Mouse (Mus musculus): Measurements from ENCODE around the gene Elmo3. TPM values are rescaled to one million over a fixed set of nuclear protein-coding genes. Genes with fewer than 3 reads are reported as not detected.

Gene Elmo3
- 1 to 10 TPM; 6.6 to 7.4 TPM for polyA plus RNA-seq (2017; shearing (Covaris generic))

DNA sequence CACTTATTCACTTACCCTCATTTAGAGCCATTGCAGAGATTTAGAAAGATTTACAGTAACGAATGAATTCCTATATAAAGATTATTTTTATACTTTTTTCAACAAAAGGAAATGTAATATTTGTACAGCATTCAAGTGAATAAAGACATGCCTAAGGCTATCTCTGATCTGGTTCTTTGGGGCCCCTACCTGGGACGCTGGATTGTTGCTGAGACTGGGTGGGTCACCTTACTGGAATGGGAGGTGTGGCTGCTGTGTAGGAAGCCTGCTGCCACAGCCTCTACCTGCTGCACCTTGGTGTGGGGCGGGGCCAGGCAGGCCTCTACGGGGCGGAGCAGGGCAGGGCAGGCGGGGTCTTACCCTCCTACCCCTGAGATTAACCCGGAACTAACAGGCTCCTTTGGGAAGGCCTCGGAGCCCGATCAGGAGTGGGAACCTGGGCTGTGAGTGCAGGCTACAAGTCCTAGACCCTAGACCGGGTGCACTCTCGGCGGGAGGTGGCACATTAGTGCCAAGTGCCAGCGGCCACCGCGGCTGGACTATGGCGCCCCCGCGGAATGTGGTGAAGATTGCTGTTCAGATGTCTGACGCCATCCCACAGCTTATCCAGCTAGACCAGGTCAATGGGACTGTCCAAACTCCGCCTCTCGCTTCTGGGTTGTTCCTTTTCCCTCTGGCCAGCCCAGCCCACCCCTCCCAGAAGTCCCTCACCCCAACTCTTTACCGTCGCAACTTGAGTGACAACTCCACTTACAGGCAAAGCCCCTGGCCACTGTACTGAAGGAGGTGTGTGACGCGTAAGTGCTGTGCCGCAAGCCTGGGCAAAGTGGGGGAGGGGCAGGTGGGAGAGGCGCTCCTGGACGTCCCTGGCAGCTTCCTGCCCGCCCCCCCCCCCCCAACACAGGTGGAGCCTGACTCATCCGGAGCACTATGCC is at the start of gene Elmo3:
Gene Elmo3, plus strand, starts transcription at position 391 of the 935 bp plus-strand sequence.
- peak; percentile 59 for ATAC-seq

DNA sequence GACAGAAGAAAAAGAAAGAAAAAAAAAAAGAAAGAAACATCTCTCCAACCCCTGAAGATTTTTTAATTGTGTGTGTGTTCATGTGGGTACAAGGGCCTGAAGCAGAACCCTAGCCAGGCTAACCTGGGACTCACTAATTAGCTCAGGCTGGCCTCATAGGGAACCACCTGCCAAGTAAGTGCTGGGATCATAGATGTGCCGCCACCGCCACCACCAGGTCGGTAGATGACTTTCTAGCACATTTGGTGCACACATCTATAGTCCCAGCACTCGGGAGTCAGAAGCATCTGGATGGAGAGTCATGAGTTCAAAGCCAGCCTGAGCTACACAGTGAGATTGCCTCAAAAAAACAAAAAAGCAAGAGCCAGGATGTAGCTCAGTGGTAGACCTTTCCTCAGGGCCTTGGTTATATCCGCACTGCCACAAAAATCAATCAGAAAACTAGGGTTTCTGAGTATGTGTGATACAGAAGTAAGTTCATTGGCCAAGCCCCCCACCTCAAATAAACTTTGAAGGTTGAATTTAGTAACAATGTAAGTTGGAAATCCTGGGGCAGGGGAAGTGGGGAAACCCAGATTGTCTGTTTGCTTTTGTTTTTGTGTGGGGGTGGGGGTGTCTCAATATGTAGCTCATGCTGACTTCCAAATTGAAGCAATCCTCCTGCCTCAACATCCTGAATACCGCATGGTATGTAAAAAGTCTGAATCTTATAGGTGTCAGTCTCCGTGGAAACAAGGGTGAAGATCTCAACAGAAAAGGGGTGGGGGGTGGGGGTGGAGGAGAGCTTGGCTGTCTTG is 47.9 kb upstream of the Elmo3 start:
- ATAC-seq, result no peak

GRCm38 (mm10) chr8:105258911-105259720 is 46.3 kb upstream of the Elmo3 start:
- no peak for ATAC-seq

- no peak for ATAC-seq
Observed at GRCm38 (mm10) chr8:105259721-105260320, 45.6 kb upstream of the Elmo3 start.

GRCm38 (mm10) chr8:105260371-105261099 is 44.9 kb upstream of the Elmo3 start:
- ATAC-seq, result no peak

DNA sequence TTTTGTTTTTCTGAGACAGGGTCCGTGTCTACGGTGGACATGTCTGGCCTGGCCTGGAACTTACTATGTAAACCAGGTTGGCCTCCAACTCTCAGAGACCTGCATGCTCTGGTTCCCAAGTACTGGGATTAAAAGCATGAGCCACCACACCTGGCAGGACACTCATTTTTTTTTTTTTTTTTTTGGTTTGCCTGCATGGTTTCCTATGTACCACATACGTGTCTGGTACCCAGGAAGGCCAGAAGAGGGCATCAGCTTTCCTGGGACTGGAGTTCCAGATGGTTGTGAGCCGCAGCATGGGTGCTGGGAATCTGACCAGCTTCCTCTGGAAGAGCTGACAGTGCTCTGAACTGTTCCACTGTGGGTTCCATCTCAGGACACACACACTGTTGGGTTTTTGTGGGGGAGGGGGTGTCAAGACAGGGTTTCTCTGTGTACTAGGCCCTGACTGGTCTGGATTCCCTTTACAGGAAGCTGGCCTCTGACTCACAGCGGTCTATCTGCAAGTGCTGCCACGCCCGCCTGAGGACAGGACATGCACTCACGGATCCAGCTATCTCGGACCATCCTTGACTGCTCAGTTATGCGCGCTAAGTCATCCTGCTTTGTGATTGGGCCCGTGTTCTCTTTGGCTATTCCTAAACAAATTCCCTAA is 43.9 kb upstream of the Elmo3 start:
- no peak for ATAC-seq

GRCm38 (mm10) chr8:105263244-105263912 is 42.0 kb upstream of the Elmo3 start:
- no peak for ATAC-seq

DNA sequence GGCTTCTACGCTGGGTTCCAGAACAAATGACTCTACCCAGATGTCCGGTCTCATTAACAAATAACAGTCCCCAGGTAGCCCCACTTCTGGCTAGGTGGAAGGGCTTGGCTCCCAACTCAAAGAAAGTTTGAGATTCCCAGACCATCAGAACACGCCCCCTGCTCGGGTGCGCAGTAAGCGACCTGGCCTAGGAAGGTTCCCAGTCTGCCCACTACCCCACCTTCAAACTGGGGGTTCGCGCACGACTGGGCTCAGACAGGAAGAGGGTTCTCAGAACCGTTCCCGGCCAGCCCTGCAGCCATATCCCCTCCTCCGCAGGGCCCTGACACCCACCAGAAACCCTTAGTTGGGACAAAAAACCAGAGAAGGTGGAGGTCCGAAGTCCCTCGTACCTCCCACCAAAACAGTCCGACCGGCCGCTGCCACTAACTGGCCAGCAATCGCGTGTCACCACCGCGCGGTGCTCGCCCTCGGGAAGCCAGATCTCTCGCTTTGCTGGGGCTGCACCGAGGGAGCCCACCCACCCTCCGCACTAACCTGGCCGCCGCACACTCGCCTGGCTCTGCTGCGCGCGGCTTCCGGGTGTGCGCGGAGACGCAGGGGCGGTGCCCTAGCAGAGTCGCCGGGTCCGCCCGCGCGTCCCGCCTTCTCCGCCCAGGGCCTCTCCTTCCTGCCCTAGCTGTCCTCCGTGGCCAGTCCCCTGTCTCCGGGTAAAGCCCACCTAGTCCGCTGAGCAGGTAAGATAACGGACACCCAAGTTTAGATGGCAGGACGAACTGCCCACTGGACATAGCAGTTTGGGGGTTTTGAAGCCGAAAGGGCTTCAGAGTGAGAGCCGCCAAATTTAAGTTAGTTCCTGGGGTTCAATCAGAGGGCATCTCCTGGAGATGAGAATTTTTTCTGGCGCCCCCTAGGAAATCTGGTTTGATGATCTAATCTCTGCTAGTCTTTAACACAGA is 41.1 kb upstream of the Elmo3 start, which contains the start of the genes Tradd and Fbxl8:
Gene Tradd, minus strand, starts transcription at position 586 of the 959 bp plus-strand sequence.
Gene Fbxl8, plus strand, starts transcription at position 625 of the 959 bp plus-strand sequence.
- peak; percentile 60 for ATAC-seq

DNA sequence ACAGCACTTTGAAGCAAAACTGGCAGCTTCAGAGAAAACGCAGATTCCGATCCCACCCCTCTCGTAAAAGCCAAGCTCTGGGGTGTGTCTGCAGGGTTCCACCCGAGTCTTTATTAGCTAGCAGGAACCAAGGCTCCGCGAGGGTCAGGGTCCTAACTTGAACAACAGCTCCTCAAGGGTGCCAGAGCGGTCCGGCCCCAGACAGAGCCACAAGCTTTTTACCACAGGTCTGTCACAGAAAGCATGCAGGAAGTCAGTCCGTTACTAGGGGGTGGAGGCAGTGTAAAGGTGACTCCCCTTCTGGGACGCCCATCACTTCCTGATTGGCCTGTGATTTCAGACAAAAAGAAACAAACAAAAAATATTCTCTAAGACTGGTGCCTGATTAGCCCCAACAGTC is 40.3 kb upstream of the Elmo3 start:
- peak; percentile 81 for ATAC-seq

GRCm38 (mm10) chr8:105266775-105267174 is 38.6 kb upstream of the Elmo3 start:
- ATAC-seq, result peak; percentile 52

- ATAC-seq, result no peak
Observed at GRCm38 (mm10) chr8:105268342-105269074, 36.9 kb upstream of the Elmo3 start.

DNA sequence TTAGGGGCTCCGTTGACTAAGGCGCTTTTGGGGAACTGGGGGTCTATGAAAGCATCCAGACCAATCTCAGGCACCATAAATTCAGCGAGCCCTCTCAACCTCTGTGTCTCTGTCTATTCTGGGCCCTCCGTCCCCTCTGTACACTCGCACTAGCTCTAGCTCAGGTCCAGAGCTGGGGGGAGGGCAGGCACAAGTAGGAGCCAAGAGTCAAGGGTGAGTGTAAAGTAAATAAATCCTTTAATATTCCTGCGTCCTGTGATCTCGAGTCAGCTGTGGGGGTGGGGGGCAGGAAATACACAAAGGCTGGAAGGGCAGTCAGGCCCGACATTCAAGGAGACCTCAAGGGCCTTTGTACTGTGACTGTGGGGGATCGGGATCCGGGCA is 36.3 kb upstream of the Elmo3 start:
- no peak for ATAC-seq

DNA sequence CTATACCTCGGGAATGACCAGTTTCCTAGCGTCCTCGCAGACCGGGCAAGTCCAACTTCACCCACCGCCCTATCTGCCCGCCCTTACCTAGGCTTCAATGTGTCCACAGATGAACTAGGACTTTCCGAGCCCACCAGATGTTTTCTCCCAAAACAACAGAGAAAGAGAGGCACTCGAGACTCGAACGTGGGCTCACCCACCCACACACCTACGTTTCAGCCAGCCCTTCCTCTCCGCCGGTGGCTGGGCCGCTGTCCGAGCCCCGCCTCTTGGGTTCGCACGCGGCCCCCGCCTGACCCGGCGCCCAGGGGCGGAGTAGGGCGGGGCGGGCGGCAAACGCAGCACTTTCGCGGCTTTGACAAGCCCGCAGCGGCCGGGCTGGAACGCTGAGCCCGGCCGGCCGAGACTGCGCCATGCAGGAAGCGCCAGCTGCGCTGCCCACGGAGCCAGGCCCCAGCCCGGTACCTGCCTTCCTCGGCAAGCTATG is 35.9 kb upstream of the Elmo3 start, which contains the start of gene Hsf4:
Gene Hsf4, plus strand, starts transcription at position 341 of the 487 bp plus-strand sequence.
- ATAC-seq, result no peak

DNA sequence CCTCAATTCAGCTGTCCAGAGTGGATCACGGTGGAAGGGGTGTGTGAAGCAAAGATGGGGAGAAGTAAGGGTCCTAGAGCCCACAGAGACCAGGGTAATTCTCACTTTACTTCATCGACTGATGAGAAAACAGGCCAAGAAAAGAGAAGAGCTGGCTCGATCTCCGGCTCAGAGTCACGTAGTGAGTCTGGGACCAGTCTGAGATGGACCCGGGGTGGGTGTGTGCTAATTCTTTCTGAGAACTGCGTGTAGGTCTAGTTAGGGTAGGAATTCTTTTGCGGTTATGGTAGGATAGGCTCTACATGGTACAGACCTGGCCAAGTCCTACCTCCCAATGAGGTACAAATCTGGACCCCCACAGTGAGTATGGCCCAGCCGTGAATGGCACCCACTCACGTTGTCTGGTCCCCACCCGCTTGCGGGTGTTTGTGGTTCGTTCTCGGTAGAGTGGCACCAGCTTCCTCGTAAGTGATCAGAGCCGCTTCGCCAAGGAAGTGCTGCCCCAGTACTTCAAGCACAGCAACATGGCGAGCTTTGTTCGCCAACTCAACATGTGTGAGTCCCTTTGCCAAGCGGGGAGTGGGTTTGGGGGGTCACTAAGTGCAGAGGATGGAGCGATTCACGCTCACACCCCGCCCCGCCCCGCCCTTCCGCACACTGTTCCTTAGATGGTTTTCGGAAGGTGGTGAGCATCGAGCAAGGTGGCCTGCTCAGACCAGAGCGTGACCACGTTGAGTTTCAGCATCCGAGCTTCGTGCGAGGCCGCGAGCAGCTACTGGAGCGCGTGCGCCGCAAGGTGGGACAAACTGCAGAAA is 35.1 kb upstream of the Elmo3 start:
- ATAC-seq, result no peak

GRCm38 (mm10) chr8:105270916-105271186 is 34.5 kb upstream of the Elmo3 start:
- no peak for ATAC-seq

GRCm38 (mm10) chr8:105275387-105275786 is 30.0 kb upstream of the Elmo3 start:
- ATAC-seq, result no peak

- no peak for ATAC-seq
Observed at GRCm38 (mm10) chr8:105275840-105276239, 29.6 kb upstream of the Elmo3 start, which contains the start of gene Nol3. Gene Nol3, plus strand, starts transcription at chr8:105276140.

Data from activated CD4-positive, CD25-positive, alpha-beta regulatory T cell, adult 4 months (primary cell).